Mouse (Mus musculus): ENCODE results near the gene Cxcr3. TPM values are rescaled to one million over a fixed set of nuclear protein-coding genes. Genes with fewer than 3 reads are reported as not detected.

Cxcr3 gene
- polyA plus RNA-seq, 1 experiment from 2014 or later, result not detected

DNA sequence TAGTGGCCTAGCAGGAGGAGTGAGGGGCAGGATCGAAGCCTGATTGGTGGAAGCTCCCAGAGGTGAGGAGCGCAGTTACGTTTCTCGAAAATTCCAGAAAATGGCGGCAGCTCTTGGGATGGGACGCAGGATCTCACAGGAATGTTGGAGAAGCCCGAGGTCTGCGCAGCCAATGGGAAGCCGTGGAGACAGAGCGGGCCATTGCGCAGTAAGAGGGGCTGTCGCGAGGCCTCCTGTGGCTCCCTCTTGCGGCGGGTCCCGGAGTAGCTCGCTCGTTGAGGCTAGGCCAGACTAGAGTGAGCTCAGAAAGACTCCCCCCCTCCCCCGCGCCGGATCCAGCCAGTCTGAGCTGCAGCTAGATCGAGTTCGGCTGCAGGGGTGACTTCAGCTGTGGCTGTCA lies 35.8 kb downstream of the Cxcr3 start:
- Histone ChIP-seq H3K27ac (ENCODE audit: low read depth, low read length) (no peak overlapping the region), H3K4me1 (ENCODE audit: control insufficient read depth, insufficient read depth, low read length) (no peaks in the 10 kb centered on the region), H3K36me3 (ENCODE audit: control insufficient read depth, insufficient read depth, low read length) (no peaks in the 10 kb centered on the region), H3K27me3 (ENCODE audit: control insufficient read depth, insufficient read depth, low read length) (no peaks in the 10 kb centered on the region), H3K9me3 (replicated peaks; ENCODE audit: control insufficient read depth, low read length) (peaks cover 11% of the 10 kb centered on the region), H3K4me2 (no peak overlapping the region), H3K9ac (ENCODE audit: low read depth, low read length) (no peak overlapping the region), H3K4me3 (ENCODE audit: low read depth, low read length) (no peak overlapping the region)
- WGBS (ENCODE audit: insufficient replicate concordance), result 47% methylated on average over 21 of the region's 23 CpGs
- no peak for ATAC-seq (replicated peaks; ENCODE audit: insufficient number of reproducible peaks, low FRiP score, low TSS enrichment)

DNA sequence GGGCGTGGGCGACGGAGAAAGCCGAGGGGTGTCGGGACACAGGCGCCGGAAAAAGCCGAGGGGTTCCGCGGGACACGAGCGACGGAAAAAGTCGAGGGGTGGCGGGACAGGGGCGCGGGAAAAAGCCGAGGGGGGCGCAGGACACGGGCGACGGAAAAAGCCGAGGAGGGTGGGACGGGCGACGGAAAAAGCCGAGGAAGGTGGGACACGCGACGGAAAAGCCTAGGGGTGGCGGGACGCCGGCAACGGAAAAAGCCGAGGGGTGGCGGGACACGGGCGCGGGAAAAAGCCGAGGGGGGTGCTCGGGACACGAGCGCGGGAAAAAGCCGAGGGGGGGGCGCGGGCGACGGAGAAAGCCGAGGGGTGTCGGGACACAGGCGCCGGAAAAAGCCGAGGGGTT lies 36.5 kb downstream of the Cxcr3 start:
- H3K4me1 ChIP-seq (ENCODE audit: control insufficient read depth, insufficient read depth, low read length), result no peaks in the 10 kb centered on the region
- 61% methylated on average over 50 of the region's 54 CpGs for WGBS (ENCODE audit: insufficient replicate concordance)
- no peak overlapping the region for H3K27ac ChIP-seq (ENCODE audit: low read depth, low read length)
- H3K4me2 ChIP-seq, result no peak overlapping the region
- peaks cover 11% of the 10 kb centered on the region for H3K9me3 ChIP-seq (replicated peaks; ENCODE audit: control insufficient read depth, low read length)
- H3K27me3 ChIP-seq (ENCODE audit: control insufficient read depth, insufficient read depth, low read length), result no peaks in the 10 kb centered on the region
- no peak overlapping the region for H3K9ac ChIP-seq (ENCODE audit: low read depth, low read length)
- no peak overlapping the region for H3K4me3 ChIP-seq (ENCODE audit: low read depth, low read length)
- ATAC-seq (replicated peaks; ENCODE audit: insufficient number of reproducible peaks, low FRiP score, low TSS enrichment), result no peak
- H3K36me3 ChIP-seq (ENCODE audit: control insufficient read depth, insufficient read depth, low read length), result no peaks in the 10 kb centered on the region

DNA sequence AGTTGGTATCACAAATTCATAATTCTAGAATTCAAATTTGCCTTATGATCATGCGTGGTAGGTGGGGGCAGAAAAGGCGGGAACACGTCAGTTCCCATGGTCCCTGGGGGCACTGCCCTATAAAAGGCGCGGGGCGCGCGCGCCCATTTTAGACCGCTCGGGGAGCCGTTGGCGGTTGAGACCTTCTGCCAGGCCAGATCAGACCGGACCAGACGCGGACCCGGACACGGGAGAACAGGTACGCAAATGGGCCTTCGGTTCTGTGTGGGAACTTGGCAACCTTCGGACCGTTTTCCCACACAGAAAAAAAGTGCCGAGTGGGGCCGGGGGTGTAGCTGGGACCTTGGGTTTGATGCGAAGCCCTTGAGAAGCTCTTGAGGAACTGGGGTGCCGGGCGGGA lies 38.4 kb downstream of the Cxcr3 start:
- peaks cover 11% of the 10 kb centered on the region for H3K9me3 ChIP-seq (replicated peaks; ENCODE audit: control insufficient read depth, low read length)
- no peak for ATAC-seq (replicated peaks; ENCODE audit: insufficient number of reproducible peaks, low FRiP score, low TSS enrichment)
- H3K9ac ChIP-seq (ENCODE audit: low read depth, low read length), result no peak overlapping the region
- H3K27me3 ChIP-seq (ENCODE audit: control insufficient read depth, insufficient read depth, low read length), result no peaks in the 10 kb centered on the region
- no peak overlapping the region for H3K4me3 ChIP-seq (ENCODE audit: low read depth, low read length)
- no peaks in the 10 kb centered on the region for H3K4me1 ChIP-seq (ENCODE audit: control insufficient read depth, insufficient read depth, low read length)
- no peak overlapping the region for H3K27ac ChIP-seq (ENCODE audit: low read depth, low read length)
- no peaks in the 10 kb centered on the region for H3K36me3 ChIP-seq (ENCODE audit: control insufficient read depth, insufficient read depth, low read length)
- no peak overlapping the region for H3K4me2 ChIP-seq
- WGBS (ENCODE audit: insufficient replicate concordance), result 83% methylated on average over 27 of the region's 27 CpGs

Other genes with a start within 250 kb of the Cxcr3 start
- 10.4 and 11.7 TPM in 2 replicates for gene Taf1, start 201.5 kb downstream of the Cxcr3 start, polyA plus RNA-seq (2014; fragmentation: Nextera tagmentation; extraction: Ambion mirVana)
- 129 and 145 TPM in 2 replicates for gene Ogt, start 94.2 kb downstream of the Cxcr3 start, polyA plus RNA-seq (2014; fragmentation: Nextera tagmentation; extraction: Ambion mirVana)
- gene Gm4779, start 60.2 kb upstream of the Cxcr3 start, polyA plus RNA-seq (2014; fragmentation: Nextera tagmentation; extraction: Ambion mirVana), result 0.19 and 0.20 TPM in 2 replicates
- 0.20 TPM in 1 of 2 replicates, not detected in the other for gene 8030474K03Rik, start 60.4 kb upstream of the Cxcr3 start, polyA plus RNA-seq (2014; fragmentation: Nextera tagmentation; extraction: Ambion mirVana)
- 17.2 and 20.3 TPM in 2 replicates for gene Nhsl2, start 115.1 kb upstream of the Cxcr3 start, polyA plus RNA-seq (2014; fragmentation: Nextera tagmentation; extraction: Ambion mirVana)

Measured in heart, embryonic 11.5 days (tissue).